Mouse (Mus musculus) embryonic facial prominence, embryonic 13.5 days (tissue): ENCODE measurements at regions not wholly inside any gene's neighbourhood (a gene's known extent, or its start where the extent isn't known, plus 50 kb on each side); places are given as distances from the start of the nearest gene placed in this dataset.
"Not testable (repeated sequence)": the region's sequence is repeated elsewhere in the genome, so short reads cannot be mapped to it uniquely, and the experiment has no call there.

Experiments
- ATAC-seq: fragments of 200-750 bp; cut with Nextera tagmentation; 2 replicates; pipeline ENCODE4 v1.8.0; 2017; ENCODE audit warnings: low read depth; ENCODE audit not compliant: insufficient number of reproducible peaks, insufficient read depth, low FRiP score, low TSS enrichment
- H3K27ac ChIP-seq: fragments of 300-500 bp; sonication (generic); 2 replicates; pipeline ENCODE4 v1.5.1; 2015; ENCODE audit warnings: moderate library complexity, mild to moderate bottlenecking, inconsistent platforms
- H3K27me3 ChIP-seq: fragments of 300-500 bp; sonication (generic); 2 replicates; pipeline ENCODE4 v1.6.1; 2015; ENCODE audit warnings: mild to moderate bottlenecking, inconsistent platforms
- H3K36me3 ChIP-seq: fragments of 300-500 bp; sonication (generic); 2 replicates; pipeline ENCODE4 v1.6.1; 2015; ENCODE audit warnings: mild to moderate bottlenecking, inconsistent platforms
- H3K4me1 ChIP-seq: fragments of 300-500 bp; sonication (generic); 2 replicates; pipeline ENCODE4 v1.6.1; 2015; ENCODE audit warnings: inconsistent platforms
- H3K4me2 ChIP-seq: fragments of 300-500 bp; sonication (generic); 2 replicates; pipeline ENCODE4 v1.6.1; 2015; ENCODE audit warnings: moderate library complexity, mild to moderate bottlenecking, inconsistent platforms
- H3K4me3 ChIP-seq: fragments of 300-500 bp; sonication (generic); 2 replicates; pipeline ENCODE4 v1.5.1; 2015; ENCODE audit warnings: mild to moderate bottlenecking, inconsistent platforms
- H3K9ac ChIP-seq: fragments of 300-500 bp; sonication (generic); 2 replicates; pipeline ENCODE4 v1.6.1; 2015; ENCODE audit warnings: mild to moderate bottlenecking, inconsistent platforms
- H3K9me3 ChIP-seq: fragments of 300-500 bp; sonication (generic); 2 replicates; pipeline ENCODE4 v1.6.1; 2016; ENCODE audit warnings: inconsistent platforms
- WGBS: fragments of 180-500 bp; shearing (Covaris S2); methylation state at CpG from one replicate; pipeline ENCODE4 v1.1.7; 2015; ENCODE audit warnings: mixed read lengths; 5-methylcytosine and 5-hydroxymethylcytosine counted together

GRCm38 (mm10) chr14:86062885-86063619 is 1078.0 kb downstream of the Diaph3 start:
- Histone ChIP-seq H3K4me2 (no peak overlapping the region), H3K27ac (no peak overlapping the region), H3K4me3 (no peak overlapping the region), H3K9me3 (no peaks in the 10 kb centered on the region), H3K4me1 (no peaks in the 10 kb centered on the region), H3K36me3 (no peaks in the 10 kb centered on the region), H3K27me3 (no peaks in the 10 kb centered on the region), H3K9ac (no peak overlapping the region)
- ATAC-seq = no peak
- WGBS = 70% methylated on average over 11 of the region's 11 CpGs

GRCm38 (mm10) chr14:86056991-86057390 is 1084.0 kb downstream of the Diaph3 start:
- Histone ChIP-seq H3K27ac (no peak overlapping the region), H3K4me1 (0 out of 2 replicates have a peak, but pooled peaks cover 3% of the 10 kb centered on the region), H3K9ac (no peak overlapping the region), H3K27me3 (no peaks in the 10 kb centered on the region), H3K36me3 (no peaks in the 10 kb centered on the region), H3K4me3 (no peak overlapping the region), H3K4me2 (no peak overlapping the region), H3K9me3 (no peaks in the 10 kb centered on the region)
- ATAC-seq = no peak
- 51% methylated on average over 4 of the region's 4 CpGs for WGBS

DNA sequence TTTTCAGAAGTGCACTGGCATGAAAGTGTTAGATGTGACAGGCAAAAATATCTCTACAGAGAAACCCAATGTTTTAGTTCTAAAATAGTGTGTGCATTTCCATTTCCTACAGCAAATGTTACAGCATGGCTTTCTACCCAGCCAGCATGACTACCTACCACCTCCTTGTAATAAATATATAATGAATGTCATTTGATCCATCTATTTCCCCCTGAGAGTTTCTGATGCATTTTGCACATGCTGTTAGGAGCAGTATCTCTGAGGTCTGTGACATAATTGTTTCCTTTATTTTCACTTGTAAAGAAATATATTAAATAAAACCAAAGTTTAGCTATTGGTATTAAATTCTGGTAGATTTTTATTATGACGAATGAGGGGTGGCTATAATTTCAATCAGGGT is 1086.4 kb downstream of the Diaph3 start:
- Histone ChIP-seq H3K4me1 (0 out of 2 replicates have a peak, but pooled peaks cover 3% of the 10 kb centered on the region), H3K9me3 (no peaks in the 10 kb centered on the region), H3K4me3 (no peak overlapping the region), H3K27me3 (no peaks in the 10 kb centered on the region), H3K36me3 (no peaks in the 10 kb centered on the region), H3K4me2 (no peak overlapping the region), H3K9ac (no peak overlapping the region), H3K27ac (no peak overlapping the region)
- 79% methylated on average over 1 of the region's 1 CpGs for WGBS
- no peak for ATAC-seq

- ATAC-seq = no peak
- no peaks in the 10 kb centered on the region for H3K4me1 ChIP-seq
Measured at GRCm38 (mm10) chr14:86029401-86029800, 1111.6 kb downstream of the Diaph3 start.

DNA sequence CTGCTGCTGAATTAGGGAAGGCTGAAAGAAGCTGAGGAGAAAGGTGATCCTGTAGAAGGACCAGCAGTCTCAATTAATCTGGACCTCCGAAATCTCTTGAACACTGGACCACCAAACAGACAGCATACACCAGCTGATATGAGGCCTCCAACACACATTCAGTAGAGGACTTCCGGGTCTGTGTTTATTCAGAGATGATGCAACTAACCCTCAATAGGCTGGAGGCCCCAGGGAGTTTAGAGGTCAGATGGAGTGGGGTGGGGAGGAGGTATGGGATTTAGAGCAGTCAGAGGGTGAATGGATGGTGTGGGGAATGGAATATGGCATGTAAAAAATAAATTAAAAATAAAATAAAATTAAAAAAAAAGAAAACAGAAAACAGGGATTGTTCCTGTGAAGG is 1123.4 kb downstream of the Diaph3 start:
- not testable (repeated sequence) for H3K4me2 ChIP-seq, ATAC-seq, H3K36me3 ChIP-seq, H3K27ac ChIP-seq, H3K4me3 ChIP-seq, H3K4me1 ChIP-seq, H3K9ac ChIP-seq, H3K27me3 ChIP-seq, H3K9me3 ChIP-seq
- 83% methylated on average over 2 of the region's 2 CpGs for WGBS

More at GRCm38 (mm10) chr14:86029401-86029800, 1111.6 kb downstream of the Diaph3 start:
- H3K27ac ChIP-seq = no peak overlapping the region
- no peak overlapping the region for H3K4me3 ChIP-seq
- H3K9ac ChIP-seq = no peak overlapping the region
- no peaks in the 10 kb centered on the region for H3K36me3 ChIP-seq
- H3K9me3 ChIP-seq = no peaks in the 10 kb centered on the region
- no peaks in the 10 kb centered on the region for H3K27me3 ChIP-seq
- H3K4me2 ChIP-seq = no peak overlapping the region
